Mouse (Mus musculus): ENCODE results near the gene Defb25.

GRCm38 (mm10) chr2:152671642-152671999 lies 48.8 kb upstream of the Defb25 start:
- no peak for TF ChIP-seq CTCF (IDR thresholded peaks at IDR 0.05; ENCODE audit: borderline replicate concordance, control insufficient read depth, extremely low read depth, insufficient read depth, low read length, poor library complexity)
- TF ChIP-seq POLR2A (IDR thresholded peaks at IDR 0.05; ENCODE audit: control insufficient read depth, extremely low read depth, insufficient read depth, low read length, poor library complexity) = no peak

Measured in thymus, adult 2 months (tissue).